Mouse (Mus musculus): ENCODE data around the gene Exd1. TPM values are rescaled to one million over a fixed set of nuclear protein-coding genes. Genes with fewer than 3 reads are reported as not detected.

The Exd1 gene
- polyA plus RNA-seq, 1 experiment from 2014 or later = 0.07 TPM

GRCm38 (mm10) chr2:119558737-119559340 lies 11.4 kb upstream of the Exd1 start:
- 51% methylated on average over 7 of the region's 7 CpGs for WGBS (ENCODE audit: missing documents)
- Histone ChIP-seq H3K4me3 (ENCODE audit: inconsistent target) (no peak overlapping the region), H3K36me3 (ENCODE audit: inconsistent target) (no peaks in the 10 kb centered on the region), H3K27ac (no peak overlapping the region), H3K79me2 (ENCODE audit: inconsistent target) (peaks cover 27% of the 10 kb centered on the region; the same call in 1 of the 2 replicates)

GRCm38 (mm10) chr2:119558039-119558438 lies 10.6 kb upstream of the Exd1 start:
- H3K27ac ChIP-seq = no peak overlapping the region
- H3K36me3 ChIP-seq (ENCODE audit: inconsistent target) = no peaks in the 10 kb centered on the region
- H3K79me2 ChIP-seq (ENCODE audit: inconsistent target) = peaks cover 35% of the 10 kb centered on the region; the same call in 1 of the 2 replicates
- WGBS (ENCODE audit: missing documents) = 100% methylated on average over 3 of the region's 3 CpGs
- no peak overlapping the region for H3K4me3 ChIP-seq (ENCODE audit: inconsistent target)

DNA sequence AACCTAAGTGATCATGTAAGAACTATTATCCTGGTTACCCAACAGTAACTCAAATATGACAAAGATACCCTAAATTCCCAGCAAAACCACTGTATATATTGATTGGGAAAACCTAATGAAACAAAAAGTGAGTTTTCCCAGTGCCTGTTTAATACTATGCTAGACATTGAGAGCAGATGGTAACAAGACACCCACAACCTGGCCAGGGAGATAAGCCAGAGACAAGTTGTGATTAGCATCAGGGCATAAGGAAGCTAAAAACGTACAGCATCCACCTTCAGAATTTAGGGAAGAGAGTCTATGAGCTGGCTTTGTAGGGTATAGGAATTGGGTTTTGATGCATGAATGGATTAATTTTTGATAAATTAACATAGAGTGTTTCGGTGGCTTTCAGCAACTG lies 2.3 kb upstream of the Exd1 start:
- Histone ChIP-seq H3K79me2 (ENCODE audit: inconsistent target) (peaks cover 66% of the 10 kb centered on the region; the same call in 1 of the 2 replicates), H3K4me3 (ENCODE audit: inconsistent target) (no peak overlapping the region), H3K27ac (no peak overlapping the region), H3K36me3 (ENCODE audit: inconsistent target) (no peaks in the 10 kb centered on the region)
- WGBS (ENCODE audit: missing documents) = 95% methylated on average over 2 of the region's 2 CpGs

GRCm38 (mm10) chr2:119548691-119549090 lies 1.3 kb upstream of the Exd1 start:
- H3K79me2 ChIP-seq (ENCODE audit: inconsistent target) = peaks cover 56% of the 10 kb centered on the region; the same call in 1 of the 2 replicates
- no peak overlapping the region; the same call in 1 of the 2 replicates for H3K4me3 ChIP-seq (ENCODE audit: inconsistent target)
- H3K27ac ChIP-seq = no peak overlapping the region
- WGBS (ENCODE audit: missing documents) = 92% methylated on average over 5 of the region's 5 CpGs
- H3K36me3 ChIP-seq (ENCODE audit: inconsistent target) = no peaks in the 10 kb centered on the region

DNA sequence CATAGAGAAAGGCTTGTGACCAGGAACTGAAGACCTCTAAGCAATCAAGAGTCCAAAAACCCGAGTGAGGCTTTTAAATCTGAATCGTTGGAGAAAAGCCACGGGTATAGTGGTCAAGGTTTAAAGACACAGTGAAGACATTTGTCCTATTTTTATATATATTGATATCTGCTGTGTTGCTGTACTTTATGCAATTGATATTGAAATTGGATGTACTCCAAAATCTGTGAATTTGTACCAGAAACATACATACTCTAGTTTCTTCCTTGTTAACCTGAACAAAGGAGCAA lies 889 bp upstream of the Exd1 start:
- 3% methylated on average over 3 of the region's 3 CpGs for WGBS (ENCODE audit: missing documents)
- Histone ChIP-seq H3K36me3 (ENCODE audit: inconsistent target) (no peaks in the 10 kb centered on the region), H3K4me3 (ENCODE audit: inconsistent target) (peak overlapping the region; percentile 86), H3K27ac (no peak overlapping the region), H3K79me2 (ENCODE audit: inconsistent target) (peaks cover 53% of the 10 kb centered on the region; the same call in 1 of the 2 replicates)

- Histone ChIP-seq H3K27ac (peak overlapping the region; percentile 54), H3K79me2 (ENCODE audit: inconsistent target) (peaks cover 39% of the 10 kb centered on the region; the same call in 1 of the 2 replicates), H3K36me3 (ENCODE audit: inconsistent target) (no peaks in the 10 kb centered on the region), H3K4me3 (ENCODE audit: inconsistent target) (peak overlapping the region; percentile 49)
- under 1% methylated on average over 30 of the region's 30 CpGs for WGBS (ENCODE audit: missing documents)
Measured at GRCm38 (mm10) chr2:119546848-119547521, 442 bp downstream of the Exd1 start.

DNA sequence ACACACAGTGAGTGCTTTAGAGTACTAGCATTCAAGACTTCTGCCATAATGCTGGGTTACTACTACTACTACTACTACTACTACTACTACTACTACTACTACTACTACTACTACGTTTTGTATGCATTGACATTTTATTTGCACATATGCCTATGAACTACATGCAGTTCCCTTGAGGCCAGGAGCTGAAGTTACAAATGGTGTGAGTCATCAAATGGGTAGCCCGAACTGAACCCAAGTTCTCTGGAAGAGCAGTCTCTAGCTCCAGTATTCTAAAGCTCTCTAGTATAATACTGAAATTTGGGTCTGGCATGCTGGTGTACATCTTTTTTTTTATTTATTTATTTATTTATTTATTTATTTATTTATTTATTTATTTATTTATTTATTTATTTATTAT lies 3.8 kb downstream of the Exd1 start:
- WGBS (ENCODE audit: missing documents) = 81% methylated on average over 2 of the region's 2 CpGs
- no peaks in the 10 kb centered on the region for H3K36me3 ChIP-seq (ENCODE audit: inconsistent target)
- H3K79me2 ChIP-seq (ENCODE audit: inconsistent target) = peaks cover 9% of the 10 kb centered on the region; the same call in 1 of the 2 replicates
- no peak overlapping the region for H3K4me3 ChIP-seq (ENCODE audit: inconsistent target)
- no peak overlapping the region for H3K27ac ChIP-seq

GRCm38 (mm10) chr2:119542106-119542505 lies 5.3 kb downstream of the Exd1 start:
- Histone ChIP-seq H3K36me3 (ENCODE audit: inconsistent target) (no peaks in the 10 kb centered on the region), H3K27ac (no peak overlapping the region), H3K4me3 (ENCODE audit: inconsistent target) (no peak overlapping the region), H3K79me2 (ENCODE audit: inconsistent target) (no peaks in the 10 kb centered on the region)
- WGBS (ENCODE audit: missing documents) = 7% methylated on average over 1 of the region's 1 CpGs

DNA sequence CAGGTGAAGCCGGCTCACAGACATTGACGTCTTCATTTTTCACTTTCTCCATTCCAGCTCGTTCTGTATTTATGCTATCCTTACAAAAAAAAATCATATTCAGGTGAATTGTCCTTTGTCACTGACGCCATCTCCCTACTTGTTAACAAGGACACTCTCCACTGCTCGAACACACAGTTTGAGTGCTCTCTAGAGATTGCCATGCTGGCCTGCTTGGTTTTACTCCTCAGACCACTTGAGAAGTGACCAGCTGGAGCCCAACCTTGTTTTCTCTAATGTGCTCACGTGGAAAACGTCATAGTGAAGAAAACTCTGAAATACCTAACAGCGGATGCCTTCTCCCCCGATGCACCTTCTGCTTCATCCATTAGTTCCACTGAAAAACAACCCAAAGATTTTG lies 8.6 kb downstream of the Exd1 start:
- 92% methylated on average over 9 of the region's 9 CpGs for WGBS (ENCODE audit: missing documents)

DNA sequence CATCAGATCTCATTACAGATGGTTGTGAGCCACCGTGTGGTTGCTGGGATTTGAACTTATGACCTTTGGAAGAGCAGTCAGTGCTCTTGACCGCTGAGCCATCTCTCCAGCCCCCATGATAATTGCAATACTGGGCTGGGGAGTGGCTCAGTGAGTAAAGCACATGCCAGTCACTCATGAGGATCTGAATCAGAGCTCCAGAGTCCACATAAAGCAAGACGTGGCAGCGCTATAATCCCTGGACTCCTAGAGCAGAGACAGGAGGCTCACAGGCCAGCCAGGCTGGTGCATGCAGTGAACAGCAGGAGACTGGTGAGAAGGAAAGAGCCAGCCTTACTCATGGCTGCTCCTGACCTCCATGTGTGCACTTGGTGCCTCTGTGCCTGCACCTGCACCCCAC lies 22.0 kb downstream of the Exd1 start:
- H3K27ac ChIP-seq = no peak overlapping the region
- 91% methylated on average over 4 of the region's 4 CpGs for WGBS (ENCODE audit: missing documents)
- H3K79me2 ChIP-seq (ENCODE audit: inconsistent target) = no peaks in the 10 kb centered on the region
- H3K36me3 ChIP-seq (ENCODE audit: inconsistent target) = no peaks in the 10 kb centered on the region
- no peak overlapping the region for H3K4me3 ChIP-seq (ENCODE audit: inconsistent target)

More for the DNA sequence above, 8.6 kb downstream of the Exd1 start:
- Histone ChIP-seq H3K79me2 (ENCODE audit: inconsistent target) (no peaks in the 10 kb centered on the region), H3K27ac (no peak overlapping the region), H3K36me3 (ENCODE audit: inconsistent target) (no peaks in the 10 kb centered on the region), H3K4me3 (ENCODE audit: inconsistent target) (no peak overlapping the region)

- no peak overlapping the region for H3K27ac ChIP-seq
- no peaks in the 10 kb centered on the region for H3K79me2 ChIP-seq (ENCODE audit: inconsistent target)
- 91% methylated on average over 4 of the region's 4 CpGs for WGBS (ENCODE audit: missing documents)
- no peak overlapping the region for H3K4me3 ChIP-seq (ENCODE audit: inconsistent target)
- no peaks in the 10 kb centered on the region for H3K36me3 ChIP-seq (ENCODE audit: inconsistent target)
Measured at GRCm38 (mm10) chr2:119523836-119524235, 23.6 kb downstream of the Exd1 start.

DNA sequence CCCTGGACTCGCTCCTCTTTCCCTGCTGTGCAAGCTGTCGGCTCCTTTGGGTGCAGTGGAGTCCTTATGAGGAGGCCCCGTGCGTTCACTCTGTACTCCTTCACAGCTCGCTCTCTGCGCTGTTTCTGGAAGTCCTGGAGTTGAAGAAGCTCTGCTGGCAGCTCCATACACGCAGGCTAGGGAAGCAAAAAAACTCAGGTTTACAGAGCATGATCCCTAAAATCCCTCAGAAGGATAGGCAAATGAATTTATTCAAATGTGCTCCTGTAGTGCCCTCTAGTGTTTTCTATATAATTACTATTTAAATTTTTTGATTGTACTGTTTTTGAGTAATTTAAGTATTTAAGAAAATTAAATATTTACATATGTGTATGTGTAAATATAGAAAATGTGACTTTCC lies 26.9 kb downstream of the Exd1 start:
- 86% methylated on average over 7 of the region's 7 CpGs for WGBS (ENCODE audit: missing documents)
- Histone ChIP-seq H3K27ac (no peak overlapping the region), H3K4me3 (ENCODE audit: inconsistent target) (no peak overlapping the region), H3K36me3 (ENCODE audit: inconsistent target) (no peaks in the 10 kb centered on the region), H3K79me2 (ENCODE audit: inconsistent target) (no peaks in the 10 kb centered on the region)

DNA sequence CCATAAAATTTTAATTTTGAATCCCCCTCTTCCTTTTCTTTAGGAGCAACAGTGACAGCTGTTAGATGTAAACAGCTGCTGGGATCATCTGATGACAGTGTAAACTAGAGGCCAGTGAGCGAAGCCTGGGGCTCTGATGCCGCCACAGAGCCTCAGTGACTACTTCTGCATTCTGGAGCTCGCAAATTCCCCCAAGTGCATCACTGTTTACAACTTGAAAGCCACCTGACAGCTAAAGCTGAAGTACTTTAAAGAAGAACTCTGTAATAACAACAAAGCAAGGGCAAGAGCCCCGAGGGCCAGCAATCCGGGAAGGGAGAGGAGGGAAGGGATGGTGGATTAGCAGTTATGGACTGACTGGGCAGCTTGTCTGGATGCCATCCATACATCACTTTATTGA lies 30.6 kb downstream of the Exd1 start:
- H3K79me2 ChIP-seq (ENCODE audit: inconsistent target) = no peaks in the 10 kb centered on the region
- 78% methylated on average over 5 of the region's 5 CpGs for WGBS (ENCODE audit: missing documents)
- no peak overlapping the region for H3K4me3 ChIP-seq (ENCODE audit: inconsistent target)
- no peak overlapping the region for H3K27ac ChIP-seq
- no peaks in the 10 kb centered on the region for H3K36me3 ChIP-seq (ENCODE audit: inconsistent target)

DNA sequence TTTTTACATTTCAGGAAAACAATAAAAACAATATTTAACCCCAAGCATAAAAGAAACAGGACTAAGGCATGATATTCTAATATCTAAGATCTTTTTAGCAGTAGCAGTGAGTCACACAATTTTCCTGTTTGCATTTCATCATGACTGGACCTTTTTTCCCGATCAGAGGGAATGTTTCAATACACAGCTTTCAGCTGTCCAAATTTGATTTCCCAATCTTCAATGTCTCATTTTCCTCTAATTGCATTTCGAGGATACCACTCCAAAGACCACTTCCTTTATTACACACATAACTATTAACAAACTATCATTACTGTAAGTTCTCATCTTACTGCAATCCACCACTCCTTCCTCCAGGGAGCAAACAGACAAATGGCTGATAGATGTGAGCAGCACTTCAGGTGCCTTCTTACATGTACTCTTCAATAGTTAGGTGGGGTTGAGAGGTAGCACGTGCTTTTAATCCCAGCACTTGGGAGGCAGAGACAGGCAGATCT lies 33.4 kb downstream of the Exd1 start:
- WGBS (ENCODE audit: missing documents) = 44% methylated on average over 3 of the region's 3 CpGs
- no peaks in the 10 kb centered on the region for H3K79me2 ChIP-seq (ENCODE audit: inconsistent target)
- H3K27ac ChIP-seq = no peak overlapping the region

DNA sequence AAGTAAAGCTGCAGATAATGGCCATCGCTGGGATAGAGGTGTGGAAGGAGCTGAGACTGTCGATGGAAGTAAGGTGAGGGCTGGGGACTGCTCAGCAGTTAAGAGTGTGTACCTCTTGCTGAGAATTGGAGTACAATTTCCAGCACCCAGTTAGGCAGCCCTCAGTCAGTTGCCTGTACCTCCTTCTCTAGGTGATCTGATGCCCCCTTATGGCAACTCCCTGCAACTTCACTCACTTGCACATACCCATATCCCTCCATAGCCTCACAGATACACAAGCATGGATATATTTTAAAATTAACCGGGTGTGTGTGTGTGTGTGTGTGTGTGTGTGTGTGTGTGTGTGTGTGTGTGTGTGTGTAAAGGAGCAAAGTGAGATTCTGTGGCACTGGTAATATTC lies 35.1 kb downstream of the Exd1 start:
- Histone ChIP-seq H3K36me3 (ENCODE audit: inconsistent target) (no peaks in the 10 kb centered on the region), H3K79me2 (ENCODE audit: inconsistent target) (no peaks in the 10 kb centered on the region), H3K27ac (no peak overlapping the region), H3K4me3 (ENCODE audit: inconsistent target) (no peak overlapping the region)
- WGBS (ENCODE audit: missing documents) = 92% methylated on average over 2 of the region's 3 CpGs

More for the DNA sequence above, 33.4 kb downstream of the Exd1 start:
- Histone ChIP-seq H3K36me3 (ENCODE audit: inconsistent target) (no peaks in the 10 kb centered on the region), H3K4me3 (ENCODE audit: inconsistent target) (no peak overlapping the region)

All from macrophage (primary cell).